Mouse (Mus musculus): ENCODE measurements at regions not wholly inside any gene's neighbourhood (a gene's known extent, or its start where the extent isn't known, plus 50 kb on each side); places are given as distances from the start of the nearest gene placed in this dataset.

- TF ChIP-seq CTCF (IDR thresholded peaks at IDR 0.05; ENCODE audit: low read depth, low read length) (no peak), GATA1 (IDR thresholded peaks at IDR 0.05; ENCODE audit: borderline replicate concordance, low read length) (no peak), POLR2AphosphoS5 (IDR thresholded peaks at IDR 0.05; ENCODE audit: insufficient replicate concordance, low read depth, low read length) (no peak), GATA2 (IDR thresholded peaks at IDR 0.05; ENCODE audit: borderline replicate concordance, low read depth, low read length) (no peak), TAL1 (conservative IDR thresholded peaks at IDR 0.05; ENCODE audit: low read depth, low read length) (no peak)
These were observed 370.2 kb upstream of the Atp2b1 start for GRCm38 (mm10) chr10:98543998-98544349.
